Mouse (Mus musculus) myocyte (in vitro differentiated cells): Measurements from ENCODE around the gene Gng7. TPM values are rescaled to one million over a fixed set of nuclear protein-coding genes. Genes with fewer than 3 reads are reported as not detected.

Source experiments
- H3K27me3 ChIP-seq: one replicate; pipeline ENCODE4 v1.6.1; 2011; ENCODE audit not compliant: control insufficient read depth, insufficient read depth, insufficient read length
- H3K36me3 ChIP-seq: one replicate; pipeline ENCODE4 v1.6.1; 2011; ENCODE audit not compliant: control insufficient read depth, insufficient read depth
- H3K4me2 ChIP-seq: one replicate; pipeline ENCODE4 v1.6.1; 2011; ENCODE audit warnings: low read depth, control low read depth
- H3K4me3 ChIP-seq: one replicate; pipeline ENCODE4 v1.5.1; 2011; ENCODE audit warnings: mild to moderate bottlenecking, control low read depth, moderate library complexity
- H3K79me2 ChIP-seq: one replicate; pipeline ENCODE4 v1.6.1; 2011; ENCODE audit not compliant: control insufficient read depth, insufficient read depth
- H3ac ChIP-seq: one replicate; pipeline ENCODE4 v1.6.1; 2011; ENCODE audit not compliant: control insufficient read depth, insufficient read length
- CEBPB ChIP-seq: IDR thresholded peaks from 2 replicates; pipeline ENCODE4 v1.6.1; 2011; ENCODE audit warnings: mild to moderate bottlenecking, moderate library complexity; ENCODE audit not compliant: poor library complexity, insufficient read depth, severe bottlenecking
- E2F4 ChIP-seq: IDR thresholded peaks from one replicate; pipeline ENCODE4 v1.6.1; 2011; ENCODE audit warnings: mild to moderate bottlenecking, control low read depth, moderate library complexity; ENCODE audit not compliant: insufficient read depth
- MAX ChIP-seq: IDR thresholded peaks from one replicate; pipeline ENCODE4 v1.6.1; 2011; ENCODE audit warnings: low read depth, mild to moderate bottlenecking, control low read depth
- MYOD1 ChIP-seq, 3 experiments: IDR thresholded peaks; one replicate each; pipeline ENCODE4 v1.6.1; 2011; ENCODE audit warnings: control low read depth in 2 of 3, low read depth in 2 of 3, mild to moderate bottlenecking in 2 of 3, moderate library complexity in 1 of 3; ENCODE audit not compliant: insufficient read length in 2 of 3, control insufficient read depth in 1 of 3
- MYOG ChIP-seq, 3 experiments: IDR thresholded peaks; one replicate each; pipeline ENCODE4 v1.6.1; 2011; ENCODE audit warnings: control low read depth in 2 of 3, low read depth in 2 of 3, mild to moderate bottlenecking in 2 of 3; ENCODE audit not compliant: insufficient read length in 2 of 3, control insufficient read depth in 1 of 3, insufficient read depth in 1 of 3
- POLR2A ChIP-seq: IDR thresholded peaks from one replicate; pipeline ENCODE4 v1.6.1; 2011; ENCODE audit warnings: low read depth, mild to moderate bottlenecking, control low read depth, moderate library complexity; ENCODE audit not compliant: insufficient read length
- POLR2AphosphoS2 ChIP-seq: IDR thresholded peaks from one replicate; pipeline ENCODE4 v1.6.1; 2011; ENCODE audit warnings: low read depth, control low read depth; ENCODE audit not compliant: insufficient read length
- REST ChIP-seq: IDR thresholded peaks from one replicate; pipeline ENCODE4 v1.6.1; 2011; ENCODE audit warnings: mild to moderate bottlenecking, control low read depth, moderate library complexity; ENCODE audit not compliant: insufficient read depth, insufficient read length
- SRF ChIP-seq: IDR thresholded peaks from one replicate; pipeline ENCODE4 v1.6.1; 2011; ENCODE audit warnings: low read depth; ENCODE audit not compliant: control insufficient read depth, insufficient read length
- TCF12 ChIP-seq: IDR thresholded peaks from one replicate; pipeline ENCODE4 v1.6.1; 2011; ENCODE audit warnings: mild to moderate bottlenecking, control low read depth; ENCODE audit not compliant: poor library complexity, insufficient read depth, severe bottlenecking
- TCF3 ChIP-seq: IDR thresholded peaks from one replicate; pipeline ENCODE4 v1.6.1; 2011; ENCODE audit warnings: low read depth, control low read depth; ENCODE audit not compliant: insufficient read length
- USF1 ChIP-seq: IDR thresholded peaks from one replicate; pipeline ENCODE4 v1.6.1; 2011; ENCODE audit warnings: low read depth, mild to moderate bottlenecking, control low read depth, moderate library complexity
- polyA plus RNA-seq: library from polyadenylated mRNA; unstranded; fragments of >200 nt; fragmentation: generic; extraction: Trizol; gene quantifications from one replicate; pipeline ENCODE4 v1.2.1, GENCODE M21; 2012; ENCODE audit warnings: missing spikeins

Gene Gng7
- polyA plus RNA-seq, 1 experiment, result 0.47 TPM

DNA sequence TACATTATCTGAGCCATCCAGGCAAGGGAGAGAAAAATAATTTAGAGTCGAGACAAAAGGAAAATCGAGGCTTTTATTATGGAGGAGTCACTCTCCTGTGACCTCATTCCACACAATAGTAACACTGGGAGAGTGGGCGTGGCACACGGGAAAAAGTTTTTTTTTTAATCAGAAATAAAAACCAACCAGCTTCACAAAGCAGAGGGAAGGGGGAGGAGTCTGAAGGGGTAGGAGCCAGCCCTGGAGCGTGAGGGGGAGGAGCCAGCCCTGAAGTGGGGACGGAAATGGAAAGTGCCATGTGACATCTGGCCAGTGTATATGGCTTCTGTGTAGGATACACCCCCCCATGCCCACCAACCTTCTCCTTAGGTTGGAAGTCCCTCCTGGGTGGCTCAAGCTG lies 66.2 kb downstream of the Gng7 start:
- H3K4me3 ChIP-seq, result no peak overlapping the region
- H3ac ChIP-seq, result no peak overlapping the region
- no peaks in the 10 kb centered on the region for H3K79me2 ChIP-seq
- TF ChIP-seq SRF (no peak), USF1 (peak; percentile 73)
- H3K36me3 ChIP-seq, result no peaks in the 10 kb centered on the region
- no peaks in the 10 kb centered on the region for H3K27me3 ChIP-seq
- H3K4me2 ChIP-seq, result peak overlapping the region; percentile 62

DNA sequence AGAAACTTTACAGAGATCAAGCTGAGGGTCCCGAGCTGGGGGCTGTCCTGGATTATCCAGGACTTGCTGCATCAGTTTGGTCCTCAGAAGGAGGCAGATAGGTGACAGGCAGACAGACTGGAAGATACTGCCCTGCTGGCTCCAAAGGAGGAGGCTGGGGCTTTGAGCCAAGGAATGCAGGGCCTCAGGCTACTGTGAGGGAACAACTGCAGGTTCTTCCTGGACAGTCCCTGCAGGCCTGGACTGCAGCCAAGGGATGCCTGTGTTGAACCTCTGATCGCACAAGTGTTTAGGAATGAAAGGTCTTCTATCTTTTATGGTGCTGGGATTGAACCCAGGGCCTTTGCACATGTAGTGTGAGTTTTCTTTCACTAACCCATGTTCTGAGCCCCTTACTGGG lies 66.9 kb downstream of the Gng7 start:
- TF ChIP-seq REST (no peak), MAX (no peak), MYOD1 (IDR thresholded peaks at IDR 0.05; ENCODE audit: control insufficient read depth in 1 of 3, insufficient read length in 2 of 3, low read depth in 2 of 3) (peak in 2 of 3 experiments; percentile 32 to 58), TCF3 (no peak), POLR2AphosphoS2 (no peak), MYOG (IDR thresholded peaks at IDR 0.05; ENCODE audit: control insufficient read depth in 1 of 3, insufficient read depth in 1 of 3, insufficient read length in 2 of 3, low read depth in 2 of 3) (peak; percentile 18 to 96 (median 52))
- Histone ChIP-seq H3K27me3 (no peaks in the 10 kb centered on the region), H3K4me2 (peak overlapping the region; percentile 62), H3ac (no peak overlapping the region), H3K36me3 (no peaks in the 10 kb centered on the region), H3K4me3 (no peak overlapping the region), H3K79me2 (no peaks in the 10 kb centered on the region)

DNA sequence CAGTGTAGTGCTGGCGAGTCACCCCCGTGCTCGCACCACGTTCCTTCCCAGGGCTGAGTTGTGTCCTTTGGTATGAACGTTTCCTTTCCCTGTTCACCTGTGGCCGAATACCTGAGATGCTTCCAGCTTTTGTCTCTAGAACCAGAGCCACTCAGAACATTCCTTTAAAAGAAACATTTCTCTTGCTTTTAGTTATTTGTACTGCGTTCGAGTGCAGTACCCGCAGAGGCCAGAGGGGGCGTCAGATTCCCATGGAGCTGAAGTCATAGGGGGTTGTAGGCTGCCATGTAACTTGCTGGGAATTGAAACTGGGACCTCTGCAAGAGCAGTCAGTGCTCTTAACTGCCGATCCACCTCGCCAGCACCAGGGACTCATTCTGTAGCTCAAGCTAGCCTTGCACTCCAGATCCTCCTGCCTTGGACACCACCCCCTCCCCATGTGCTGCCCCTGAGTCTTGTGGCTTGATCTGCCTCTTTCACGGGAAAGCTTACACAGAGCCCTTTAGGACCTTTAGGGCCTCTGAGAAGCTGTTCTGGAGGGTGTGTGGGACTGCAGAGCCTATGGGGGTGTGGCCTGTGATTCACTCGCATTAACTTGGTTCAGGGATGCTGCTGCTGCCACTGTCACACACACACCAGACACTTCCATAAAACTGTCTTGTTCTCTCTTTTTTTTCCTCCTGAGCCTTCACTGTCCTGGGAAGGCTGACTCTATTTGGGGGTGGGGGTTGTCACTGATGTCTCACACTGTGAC lies 67.9 kb downstream of the Gng7 start:
- H3ac ChIP-seq, result no peak overlapping the region
- no peak for TF ChIP-seq TCF12
- no peak for TF ChIP-seq TCF3
- no peak for TF ChIP-seq MYOD1 (IDR thresholded peaks at IDR 0.05; ENCODE audit: control insufficient read depth in 1 of 3, insufficient read length in 2 of 3, low read depth in 2 of 3)
- no peak for TF ChIP-seq POLR2A
- no peak for TF ChIP-seq POLR2AphosphoS2
- no peak for TF ChIP-seq MYOG (IDR thresholded peaks at IDR 0.05; ENCODE audit: control insufficient read depth in 1 of 3, insufficient read depth in 1 of 3, insufficient read length in 2 of 3, low read depth in 2 of 3)
- no peak for TF ChIP-seq SRF
- no peak for TF ChIP-seq MAX
- TF ChIP-seq E2F4, result no peak
- TF ChIP-seq REST, result no peak
- no peak for TF ChIP-seq USF1
- TF ChIP-seq CEBPB, result no peak
- H3K79me2 ChIP-seq, result no peaks in the 10 kb centered on the region
- no peak overlapping the region for H3K4me3 ChIP-seq
- H3K27me3 ChIP-seq, result no peaks in the 10 kb centered on the region
- H3K36me3 ChIP-seq, result no peaks in the 10 kb centered on the region
- peak overlapping the region; percentile 62 for H3K4me2 ChIP-seq

DNA sequence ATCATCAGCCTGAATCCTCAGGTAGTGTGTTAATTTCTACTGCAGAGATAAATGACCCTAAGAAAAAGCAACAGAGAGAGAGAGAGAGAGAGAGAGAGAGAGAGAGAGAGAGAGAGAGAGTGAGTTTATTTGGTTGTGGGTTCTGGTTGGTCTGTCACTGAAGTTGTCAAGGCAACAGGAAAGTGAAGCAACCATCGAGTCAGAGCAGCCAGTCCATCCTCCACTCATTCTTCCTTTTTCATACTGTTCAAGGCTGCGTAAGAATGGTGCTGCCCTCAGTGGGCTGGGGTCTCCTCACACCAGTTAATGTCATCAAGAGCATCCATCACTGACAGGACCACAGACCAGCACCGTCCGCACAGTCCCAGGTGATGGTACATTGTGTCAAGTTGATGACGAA lies 70.5 kb downstream of the Gng7 start:
- H3K27me3 ChIP-seq, result no peaks in the 10 kb centered on the region
- H3ac ChIP-seq, result no peak overlapping the region
- TF ChIP-seq REST, result no peak
- no peak for TF ChIP-seq CEBPB
- no peak for TF ChIP-seq E2F4
- TF ChIP-seq USF1, result no peak
- TF ChIP-seq TCF3, result no peak
- no peak for TF ChIP-seq SRF
- TF ChIP-seq MYOG (IDR thresholded peaks at IDR 0.05; ENCODE audit: control insufficient read depth in 1 of 3, insufficient read depth in 1 of 3, insufficient read length in 2 of 3, low read depth in 2 of 3), result no peak
- no peak for TF ChIP-seq MYOD1 (IDR thresholded peaks at IDR 0.05; ENCODE audit: control insufficient read depth in 1 of 3, insufficient read length in 2 of 3, low read depth in 2 of 3)
- TF ChIP-seq POLR2AphosphoS2, result no peak
- TF ChIP-seq TCF12, result no peak
- no peak for TF ChIP-seq MAX
- no peak overlapping the region for H3K4me2 ChIP-seq
- no peaks in the 10 kb centered on the region for H3K36me3 ChIP-seq
- H3K4me3 ChIP-seq, result no peak overlapping the region
- H3K79me2 ChIP-seq, result no peaks in the 10 kb centered on the region

DNA sequence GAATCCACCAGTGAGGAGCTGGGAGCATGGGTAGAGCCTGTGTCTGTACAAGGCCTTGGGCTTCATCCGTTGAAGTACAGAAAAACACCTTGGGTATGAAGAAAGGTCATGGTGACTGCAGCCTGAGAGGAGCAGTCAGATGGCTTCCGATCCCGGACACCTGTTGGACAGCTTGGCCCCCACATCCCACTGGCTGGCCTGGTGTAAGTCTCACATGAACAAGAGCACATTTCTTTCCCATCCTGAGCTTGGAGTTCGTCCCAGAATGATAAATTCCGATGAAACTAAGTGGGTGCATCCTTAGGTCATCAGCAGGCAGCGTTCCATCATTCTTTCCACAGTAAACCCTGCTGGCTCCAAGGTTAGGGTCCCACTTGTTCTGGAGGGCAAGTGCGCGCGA lies 71.0 kb downstream of the Gng7 start:
- H3K4me3 ChIP-seq, result no peak overlapping the region
- H3K27me3 ChIP-seq, result no peaks in the 10 kb centered on the region
- H3K4me2 ChIP-seq, result no peak overlapping the region
- no peaks in the 10 kb centered on the region for H3K36me3 ChIP-seq
- no peaks in the 10 kb centered on the region for H3K79me2 ChIP-seq
- TF ChIP-seq TCF12, result no peak
- TF ChIP-seq MYOD1 (IDR thresholded peaks at IDR 0.05; ENCODE audit: control insufficient read depth in 1 of 3, insufficient read length in 2 of 3, low read depth in 2 of 3), result peak in 2 of 3 experiments; percentile 67 to 73
- TF ChIP-seq MYOG (IDR thresholded peaks at IDR 0.05; ENCODE audit: control insufficient read depth in 1 of 3, insufficient read depth in 1 of 3, insufficient read length in 2 of 3, low read depth in 2 of 3), result peak in 1 of 3 experiments; percentile 62
- no peak overlapping the region for H3ac ChIP-seq
